Mouse (Mus musculus): ENCODE results near the gene Plpp2. TPM values are rescaled to one million over a fixed set of nuclear protein-coding genes. Genes with fewer than 3 reads are reported as not detected.

Plpp2 gene
- polyA plus RNA-seq, 1 experiment from 2014 or later = 28.3 TPM

- no peak overlapping the region for H3K4me3 ChIP-seq
- H3K9me3 ChIP-seq = no peaks in the 10 kb centered on the region
- H3K27me3 ChIP-seq = no peaks in the 10 kb centered on the region
- no peak overlapping the region for H3K27ac ChIP-seq
- no peak for ATAC-seq (ENCODE audit: insufficient number of reproducible peaks, low FRiP score, low TSS enrichment, low read depth)
- H3K4me2 ChIP-seq = no peak overlapping the region
- no peak overlapping the region for H3K9ac ChIP-seq
- peaks cover 58% of the 10 kb centered on the region for H3K36me3 ChIP-seq
- WGBS = 60% methylated on average over 4 of the region's 4 CpGs
- peaks cover 1% of the 10 kb centered on the region; the same call in 1 of the 2 replicates for H3K4me1 ChIP-seq
Measured at GRCm38 (mm10) chr10:79538873-79539272, 5.3 kb upstream of the Plpp2 start.

GRCm38 (mm10) chr10:79538323-79538722, 4.7 kb upstream of the Plpp2 start:
- ATAC-seq (ENCODE audit: insufficient number of reproducible peaks, low FRiP score, low TSS enrichment, low read depth) = no peak
- H3K9ac ChIP-seq = no peak overlapping the region
- H3K4me1 ChIP-seq = peaks cover 7% of the 10 kb centered on the region
- H3K27me3 ChIP-seq = no peaks in the 10 kb centered on the region
- H3K27ac ChIP-seq = no peak overlapping the region
- no peaks in the 10 kb centered on the region for H3K9me3 ChIP-seq
- no peak overlapping the region for H3K4me3 ChIP-seq
- no peak overlapping the region for H3K4me2 ChIP-seq
- WGBS = 81% methylated on average over 3 of the region's 3 CpGs
- peaks cover 53% of the 10 kb centered on the region for H3K36me3 ChIP-seq

- no peaks in the 10 kb centered on the region for H3K9me3 ChIP-seq
- no peak overlapping the region for H3K4me2 ChIP-seq
- H3K27me3 ChIP-seq = no peaks in the 10 kb centered on the region
- H3K9ac ChIP-seq = no peak overlapping the region
- no peak for ATAC-seq (ENCODE audit: insufficient number of reproducible peaks, low FRiP score, low TSS enrichment, low read depth)
- no peak overlapping the region for H3K27ac ChIP-seq
- H3K36me3 ChIP-seq = peaks cover 47% of the 10 kb centered on the region
- 90% methylated on average over 2 of the region's 2 CpGs for WGBS
- H3K4me3 ChIP-seq = no peak overlapping the region
- peaks cover 12% of the 10 kb centered on the region for H3K4me1 ChIP-seq
Measured at GRCm38 (mm10) chr10:79537781-79538180, 4.2 kb upstream of the Plpp2 start.

GRCm38 (mm10) chr10:79537271-79537670, 3.7 kb upstream of the Plpp2 start:
- Histone ChIP-seq H3K27me3 (no peaks in the 10 kb centered on the region), H3K9ac (no peak overlapping the region), H3K4me1 (peaks cover 17% of the 10 kb centered on the region), H3K27ac (no peak overlapping the region), H3K4me3 (no peak overlapping the region), H3K36me3 (peaks cover 42% of the 10 kb centered on the region), H3K4me2 (no peak overlapping the region), H3K9me3 (no peaks in the 10 kb centered on the region)
- ATAC-seq (ENCODE audit: insufficient number of reproducible peaks, low FRiP score, low TSS enrichment, low read depth) = no peak
- 86% methylated on average over 7 of the region's 7 CpGs for WGBS

GRCm38 (mm10) chr10:79536461-79537080, 3.0 kb upstream of the Plpp2 start:
- peaks cover 35% of the 10 kb centered on the region for H3K36me3 ChIP-seq
- H3K9me3 ChIP-seq = no peaks in the 10 kb centered on the region
- no peak overlapping the region for H3K27ac ChIP-seq
- H3K27me3 ChIP-seq = no peaks in the 10 kb centered on the region
- H3K4me1 ChIP-seq = peaks cover 17% of the 10 kb centered on the region
- H3K4me3 ChIP-seq = no peak overlapping the region
- no peak overlapping the region for H3K9ac ChIP-seq
- H3K4me2 ChIP-seq = no peak overlapping the region
- WGBS = 69% methylated on average over 12 of the region's 12 CpGs
- no peak for ATAC-seq (ENCODE audit: insufficient number of reproducible peaks, low FRiP score, low TSS enrichment, low read depth)

- ATAC-seq (ENCODE audit: insufficient number of reproducible peaks, low FRiP score, low TSS enrichment, low read depth) = no peak
Measured at GRCm38 (mm10) chr10:79535431-79535830, 1.8 kb upstream of the Plpp2 start.

GRCm38 (mm10) chr10:79534426-79534825, 830 bp upstream of the Plpp2 start:
- no peak overlapping the region for H3K9ac ChIP-seq
- no peak overlapping the region for H3K4me2 ChIP-seq
- no peaks in the 10 kb centered on the region for H3K9me3 ChIP-seq
- WGBS = 80% methylated on average over 2 of the region's 2 CpGs
- no peaks in the 10 kb centered on the region for H3K27me3 ChIP-seq
- peaks cover 14% of the 10 kb centered on the region for H3K36me3 ChIP-seq
- H3K4me3 ChIP-seq = no peak overlapping the region
- no peak for ATAC-seq (ENCODE audit: insufficient number of reproducible peaks, low FRiP score, low TSS enrichment, low read depth)
- no peak overlapping the region for H3K27ac ChIP-seq
- H3K4me1 ChIP-seq = peaks cover 17% of the 10 kb centered on the region

More at GRCm38 (mm10) chr10:79535431-79535830, 1.8 kb upstream of the Plpp2 start:
- no peak overlapping the region for H3K9ac ChIP-seq
- H3K36me3 ChIP-seq = peaks cover 24% of the 10 kb centered on the region
- H3K4me3 ChIP-seq = no peak overlapping the region
- peaks cover 17% of the 10 kb centered on the region for H3K4me1 ChIP-seq
- H3K9me3 ChIP-seq = no peaks in the 10 kb centered on the region
- WGBS = 67% methylated on average over 1 of the region's 1 CpGs
- no peak overlapping the region for H3K4me2 ChIP-seq
- no peaks in the 10 kb centered on the region for H3K27me3 ChIP-seq
- no peak overlapping the region for H3K27ac ChIP-seq

GRCm38 (mm10) chr10:79532678-79533077, 918 bp downstream of the Plpp2 start:
- Histone ChIP-seq H3K36me3 (no peaks in the 10 kb centered on the region), H3K9me3 (no peaks in the 10 kb centered on the region), H3K4me2 (peak overlapping the region; percentile 96), H3K9ac (peak overlapping the region; percentile 44; the same call in 1 of the 2 replicates), H3K27ac (peak overlapping the region; percentile 69), H3K4me1 (peaks cover 17% of the 10 kb centered on the region), H3K4me3 (peak overlapping the region; percentile 63), H3K27me3 (no peaks in the 10 kb centered on the region)
- no peak for ATAC-seq (ENCODE audit: insufficient number of reproducible peaks, low FRiP score, low TSS enrichment, low read depth)
- 24% methylated on average over 3 of the region's 3 CpGs for WGBS

- no peaks in the 10 kb centered on the region for H3K27me3 ChIP-seq
- H3K4me1 ChIP-seq = peaks cover 17% of the 10 kb centered on the region
- WGBS = 84% methylated on average over 3 of the region's 3 CpGs
- no peak overlapping the region for H3K4me3 ChIP-seq
- no peaks in the 10 kb centered on the region for H3K9me3 ChIP-seq
- no peak overlapping the region for H3K9ac ChIP-seq
- no peak overlapping the region for H3K27ac ChIP-seq
- no peak for ATAC-seq (ENCODE audit: insufficient number of reproducible peaks, low FRiP score, low TSS enrichment, low read depth)
- H3K36me3 ChIP-seq = peaks cover 8% of the 10 kb centered on the region; the same call in 1 of the 2 replicates
- H3K4me2 ChIP-seq = no peak overlapping the region
Measured at GRCm38 (mm10) chr10:79531593-79531992, 2.0 kb downstream of the Plpp2 start.

GRCm38 (mm10) chr10:79530721-79531120, 2.9 kb downstream of the Plpp2 start:
- Histone ChIP-seq H3K4me2 (no peak overlapping the region), H3K36me3 (peaks cover 16% of the 10 kb centered on the region; the same call in 1 of the 2 replicates), H3K9me3 (no peaks in the 10 kb centered on the region), H3K9ac (no peak overlapping the region), H3K4me1 (peaks cover 17% of the 10 kb centered on the region), H3K27me3 (no peaks in the 10 kb centered on the region), H3K4me3 (no peak overlapping the region), H3K27ac (no peak overlapping the region)
- WGBS = 92% methylated on average over 13 of the region's 13 CpGs
- no peak for ATAC-seq (ENCODE audit: insufficient number of reproducible peaks, low FRiP score, low TSS enrichment, low read depth)

GRCm38 (mm10) chr10:79530241-79530640, 3.4 kb downstream of the Plpp2 start:
- WGBS = 75% methylated on average over 8 of the region's 8 CpGs
- Histone ChIP-seq H3K36me3 (peaks cover 20% of the 10 kb centered on the region; the same call in 1 of the 2 replicates), H3K27ac (no peak overlapping the region), H3K4me1 (peaks cover 17% of the 10 kb centered on the region), H3K4me2 (no peak overlapping the region), H3K9ac (no peak overlapping the region), H3K4me3 (no peak overlapping the region), H3K27me3 (no peaks in the 10 kb centered on the region), H3K9me3 (no peaks in the 10 kb centered on the region)
- ATAC-seq (ENCODE audit: insufficient number of reproducible peaks, low FRiP score, low TSS enrichment, low read depth) = no peak

GRCm38 (mm10) chr10:79528081-79528480, 5.5 kb downstream of the Plpp2 start:
- H3K9me3 ChIP-seq = no peaks in the 10 kb centered on the region; the same call in 1 of the 2 replicates
- no peak overlapping the region for H3K27ac ChIP-seq
- peaks cover 8% of the 10 kb centered on the region for H3K4me1 ChIP-seq
- H3K36me3 ChIP-seq = peaks cover 20% of the 10 kb centered on the region; the same call in 1 of the 2 replicates
- no peak overlapping the region for H3K4me2 ChIP-seq
- ATAC-seq (ENCODE audit: insufficient number of reproducible peaks, low FRiP score, low TSS enrichment, low read depth) = no peak
- H3K27me3 ChIP-seq = no peaks in the 10 kb centered on the region
- no peak overlapping the region for H3K9ac ChIP-seq
- H3K4me3 ChIP-seq = no peak overlapping the region
- WGBS = 77% methylated on average over 3 of the region's 3 CpGs
